Mouse (Mus musculus): Measurements from ENCODE around the gene Ccdc171.

DNA sequence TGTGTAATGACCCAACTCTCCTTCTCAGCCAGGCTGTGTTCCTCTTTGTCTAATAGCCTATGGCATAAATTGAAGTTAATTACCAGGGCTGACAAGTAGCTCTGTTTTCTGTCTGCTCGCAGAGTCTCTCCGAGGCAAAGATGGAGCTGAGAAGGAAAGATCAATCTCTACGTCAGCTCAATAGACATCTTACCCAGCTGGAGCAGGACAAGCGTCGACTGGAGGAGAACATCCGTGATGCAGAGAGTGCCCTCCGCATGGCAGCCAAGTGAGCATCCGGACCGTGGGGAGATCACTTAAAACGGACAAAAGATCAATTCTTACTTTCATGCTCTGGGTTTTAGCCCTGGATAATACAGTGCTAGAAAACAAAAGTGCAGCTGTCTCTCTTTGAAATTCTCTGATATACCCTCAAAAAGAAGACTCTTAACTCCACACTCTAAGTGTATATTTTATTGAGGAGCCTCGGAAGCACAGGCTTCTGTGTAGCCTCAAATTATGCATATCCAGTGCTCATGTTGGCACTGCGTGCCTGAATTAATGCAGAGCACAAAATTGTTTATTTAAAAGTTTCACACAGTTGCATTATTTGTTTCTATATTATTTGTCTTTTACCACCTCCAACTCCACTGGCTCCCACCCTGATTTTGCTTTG, 217.6 kb downstream of the Ccdc171 start:
- TF ChIP-seq EP300 (IDR thresholded peaks at IDR 0.05; ENCODE audit: insufficient read depth, low read depth, low read length) (no peak), CTCF (IDR thresholded peaks at IDR 0.05) (no peak), POLR2A (IDR thresholded peaks at IDR 0.05; ENCODE audit: insufficient read depth, low read depth, low read length) (no peak)

Measured in heart, adult 2 months (tissue).